Comparison of ENCODE assay signal across 7 mouse cellular contexts in genomic region chr2:105370698-105371097, GRCm38 (mm10). TPM values are rescaled to one million over a fixed set of nuclear protein-coding genes. Genes with fewer than 3 reads are reported as not detected.
DNase-seq lines count a peak whose midpoint lies in the region; ATAC-seq lines count a peak whose summit lies in the region.

No protein-coding gene starts in this region.

- no peaks in the 10 kb centered on the region for H3K9me3 ChIP-seq in kidney, embryonic 15.5 days (replicated peaks)
- H3K9me3 ChIP-seq in embryonic facial prominence, embryonic 15.5 days (replicated peaks), result no peaks in the 10 kb centered on the region
- H3K9me3 ChIP-seq in hindbrain, embryonic 13.5 days, result no peaks in the 10 kb centered on the region
- no peaks in the 10 kb centered on the region for H3K9me3 ChIP-seq in neural tube, embryonic 14.5 days (ENCODE audit: control insufficient read depth, low read length)

- 27% methylated on average over 14 of the region's 14 CpGs for WGBS in kidney, embryonic 15.5 days
- 25% methylated on average over 14 of the region's 14 CpGs for WGBS in embryonic facial prominence, embryonic 15.5 days
- WGBS in hindbrain, embryonic 13.5 days, result 28% methylated on average over 14 of the region's 14 CpGs
- 16% methylated on average over 14 of the region's 14 CpGs for WGBS in neural tube, embryonic 14.5 days

- H3K4me2 ChIP-seq in kidney, embryonic 15.5 days, result peak overlapping the region; percentile 43
- H3K4me2 ChIP-seq in embryonic facial prominence, embryonic 15.5 days (replicated peaks), result peak overlapping the region; percentile 19; the same call in 1 of the 2 replicates
- peak overlapping the region; percentile 45 for H3K4me2 ChIP-seq in hindbrain, embryonic 13.5 days
- H3K4me2 ChIP-seq in neural tube, embryonic 14.5 days (ENCODE audit: low read depth, low read length), result peak overlapping the region; percentile 42

- DNase-seq in kidney, postnatal 14 days, result no peak
- no peak for DNase-seq in B cell, adult 2 months
- DNase-seq in ovary, adult 18-20 months (ENCODE audit: low spot score), result no peak

- H3K27me3 ChIP-seq in kidney, embryonic 15.5 days, result peaks cover 16% of the 10 kb centered on the region
- no peaks in the 10 kb centered on the region for H3K27me3 ChIP-seq in embryonic facial prominence, embryonic 15.5 days
- H3K27me3 ChIP-seq in hindbrain, embryonic 13.5 days, result peaks cover 5% of the 10 kb centered on the region; the same call in 1 of the 2 replicates
- no peaks in the 10 kb centered on the region for H3K27me3 ChIP-seq in neural tube, embryonic 14.5 days (ENCODE audit: control insufficient read depth, insufficient read depth, low read length)

- ATAC-seq in kidney, embryonic 15.5 days (replicated peaks; ENCODE audit: low FRiP score), result no peak
- ATAC-seq in embryonic facial prominence, embryonic 15.5 days (ENCODE audit: insufficient number of reproducible peaks, low FRiP score, low TSS enrichment, low read depth), result no peak
- ATAC-seq in hindbrain, embryonic 13.5 days (ENCODE audit: low FRiP score), result no peak; the same call in 1 of the 2 replicates
- peak; percentile 50; the same call in 1 of the 2 replicates for ATAC-seq in neural tube, embryonic 14.5 days (ENCODE audit: low read depth)

- H3K4me3 ChIP-seq in kidney, embryonic 15.5 days (replicated peaks), result no peak overlapping the region
- 0 out of 2 replicates have a peak overlapping the region, but pooled peaks have one; percentile 7 for H3K4me3 ChIP-seq in embryonic facial prominence, embryonic 15.5 days (replicated peaks)
- peak overlapping the region; percentile 26 for H3K4me3 ChIP-seq in hindbrain, embryonic 13.5 days
- peak overlapping the region; percentile 18 for H3K4me3 ChIP-seq in neural tube, embryonic 14.5 days (ENCODE audit: low read depth, low read length)

- no peak overlapping the region for H3K27ac ChIP-seq in kidney, embryonic 15.5 days
- H3K27ac ChIP-seq in embryonic facial prominence, embryonic 15.5 days (replicated peaks), result no peak overlapping the region
- H3K27ac ChIP-seq in hindbrain, embryonic 13.5 days, result no peak overlapping the region
- H3K27ac ChIP-seq in neural tube, embryonic 14.5 days (ENCODE audit: low read depth, low read length), result no peak overlapping the region

- H3K4me1 ChIP-seq in kidney, embryonic 15.5 days, result peaks cover 19% of the 10 kb centered on the region
- H3K4me1 ChIP-seq in embryonic facial prominence, embryonic 15.5 days, result peaks cover 4% of the 10 kb centered on the region; the same call in 1 of the 2 replicates
- H3K4me1 ChIP-seq in hindbrain, embryonic 13.5 days (replicated peaks), result peaks cover 10% of the 10 kb centered on the region
- no peaks in the 10 kb centered on the region for H3K4me1 ChIP-seq in neural tube, embryonic 14.5 days (ENCODE audit: control insufficient read depth, insufficient read depth, low read length)

- no peak overlapping the region for H3K9ac ChIP-seq in kidney, embryonic 15.5 days
- no peak overlapping the region for H3K9ac ChIP-seq in embryonic facial prominence, embryonic 15.5 days
- H3K9ac ChIP-seq in hindbrain, embryonic 13.5 days, result peak overlapping the region; percentile 51; the same call in 1 of the 2 replicates
- H3K9ac ChIP-seq in neural tube, embryonic 14.5 days (replicated peaks; ENCODE audit: low read depth, low read length), result peak overlapping the region; percentile 28; the same call in 1 of the 2 replicates

- no peaks in the 10 kb centered on the region for H3K36me3 ChIP-seq in kidney, embryonic 15.5 days
- H3K36me3 ChIP-seq in embryonic facial prominence, embryonic 15.5 days, result no peaks in the 10 kb centered on the region
- H3K36me3 ChIP-seq in hindbrain, embryonic 13.5 days, result no peaks in the 10 kb centered on the region
- H3K36me3 ChIP-seq in neural tube, embryonic 14.5 days (ENCODE audit: control insufficient read depth, insufficient read depth, low read length), result no peaks in the 10 kb centered on the region

RNA-seq across cellular contexts. Expression of gene Rcn1, which starts 28.4 kb away (rescaled TPM):
- polyA plus RNA-seq in kidney, embryonic 15.5 days (2015; fragmentation: Nextera tagmentation; extraction: Ambion mirVana), result 204 and 207 TPM in 2 replicates
- polyA plus RNA-seq in embryonic facial prominence, embryonic 15.5 days (2015; fragmentation: Nextera tagmentation; extraction: Ambion mirVana), result 257 and 259 TPM in 2 replicates
- 72.3 and 76.3 TPM in 2 replicates for polyA plus RNA-seq in hindbrain, embryonic 13.5 days (2015; fragmentation: Nextera tagmentation; extraction: Ambion mirVana)
- polyA plus RNA-seq in neural tube, embryonic 14.5 days (2014; fragmentation: Nextera tagmentation; extraction: Ambion mirVana), result 18.9 and 69.8 TPM in 2 replicates

Comparison
In these comparisons a context has a peak if more than half of its experiments do, and no peak if none do; other contexts are left out.
1. H3K9ac ChIP-seq: peak in hindbrain, embryonic 13.5 days (single experiment) and neural tube, embryonic 14.5 days (single experiment); none in kidney, embryonic 15.5 days (single experiment) and embryonic facial prominence, embryonic 15.5 days (single experiment).
2. Peak in every context shown above with its lines, with median percentiles within 50 percentile points of each other: H3K4me2 ChIP-seq.